Mouse (Mus musculus): Measurements from ENCODE around the gene Dzip1.

Gene Dzip1

DNA sequence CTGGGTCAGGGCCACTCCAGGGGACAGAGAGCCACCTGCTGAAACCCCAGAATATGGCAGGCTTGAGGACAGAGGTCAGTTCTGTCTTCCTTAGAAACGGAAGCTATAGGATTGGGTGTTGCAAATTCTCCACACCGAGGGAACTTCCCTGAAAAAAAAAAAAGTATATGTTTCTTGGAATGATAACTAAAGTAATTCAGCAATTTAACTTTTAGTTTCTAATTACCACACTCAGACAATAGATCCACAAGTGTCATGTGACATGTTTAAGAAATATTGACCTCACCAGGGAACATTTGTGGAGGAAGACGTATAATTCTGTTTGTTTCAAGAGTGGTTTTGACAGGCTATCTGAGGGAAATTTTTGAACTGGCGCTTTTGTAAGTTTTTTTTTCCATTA lies 93.7 kb downstream of the Dzip1 start:
- no peak for DNase-seq

DNA sequence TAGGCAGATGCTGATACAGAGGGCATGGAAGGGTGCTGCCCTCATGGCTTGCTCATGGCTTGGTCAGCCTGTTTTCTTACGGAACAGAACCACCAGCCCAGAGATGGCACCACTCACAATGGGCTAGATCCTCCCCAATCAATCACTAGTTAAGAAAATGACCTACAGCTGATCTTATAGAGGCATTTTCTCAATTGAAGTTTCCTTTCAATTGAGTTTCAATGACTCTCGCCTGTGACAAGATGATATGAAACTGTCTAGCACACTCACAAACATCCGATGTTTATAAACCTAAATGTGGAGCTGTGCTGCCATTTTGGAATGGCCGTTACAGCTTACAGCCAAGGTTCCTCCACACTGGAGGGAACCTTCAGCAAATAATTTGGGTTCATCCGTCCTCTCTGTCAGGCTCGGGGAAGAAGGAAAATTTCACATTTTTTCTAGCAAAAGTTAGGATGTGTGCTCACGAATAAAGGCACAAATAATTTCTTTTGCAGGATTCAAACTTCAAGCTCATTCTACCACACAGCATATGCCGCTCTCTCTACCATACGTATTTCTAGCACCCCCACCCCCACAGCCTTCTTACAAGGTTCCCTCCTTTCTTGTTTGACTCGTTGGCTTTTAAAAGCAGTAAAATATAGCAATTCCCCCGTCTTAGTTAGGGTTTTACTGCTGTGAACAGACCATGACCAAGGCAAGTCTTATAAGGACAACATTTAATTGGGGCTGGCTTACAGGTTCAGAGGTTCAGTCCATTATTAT lies 95.7 kb downstream of the Dzip1 start:
- DNase-seq, result no peak

DNA sequence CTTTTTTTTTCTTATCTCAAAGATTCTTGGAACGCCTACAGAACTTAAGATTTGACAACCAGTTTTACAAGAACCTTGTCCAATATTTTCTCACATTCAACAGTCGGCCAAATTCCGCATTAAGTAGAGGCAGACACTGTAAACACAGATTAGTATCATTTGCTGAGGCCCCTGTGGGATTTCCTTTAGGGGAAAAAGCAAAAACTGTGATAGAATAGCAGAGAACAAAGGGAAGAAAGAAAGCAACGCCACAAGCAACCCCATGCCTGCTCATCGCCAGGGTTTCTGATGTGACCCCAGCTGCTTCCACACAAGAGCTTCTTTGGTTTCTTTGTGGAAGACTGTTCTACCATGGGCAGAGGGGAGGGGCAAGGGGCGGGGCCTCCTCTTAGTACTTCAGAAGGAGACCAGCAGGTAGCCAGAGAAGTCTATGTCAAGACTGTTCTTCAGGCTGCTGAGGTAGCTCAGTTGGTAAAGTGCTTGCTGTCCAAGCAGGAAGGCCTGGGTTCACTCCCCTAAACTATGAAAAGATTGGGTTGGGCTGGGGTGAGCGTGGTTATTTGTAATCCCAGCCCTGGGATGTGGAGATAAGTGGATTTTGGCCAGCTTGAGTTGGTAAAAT lies 97.9 kb downstream of the Dzip1 start:
- DNase-seq, result no peak

DNA sequence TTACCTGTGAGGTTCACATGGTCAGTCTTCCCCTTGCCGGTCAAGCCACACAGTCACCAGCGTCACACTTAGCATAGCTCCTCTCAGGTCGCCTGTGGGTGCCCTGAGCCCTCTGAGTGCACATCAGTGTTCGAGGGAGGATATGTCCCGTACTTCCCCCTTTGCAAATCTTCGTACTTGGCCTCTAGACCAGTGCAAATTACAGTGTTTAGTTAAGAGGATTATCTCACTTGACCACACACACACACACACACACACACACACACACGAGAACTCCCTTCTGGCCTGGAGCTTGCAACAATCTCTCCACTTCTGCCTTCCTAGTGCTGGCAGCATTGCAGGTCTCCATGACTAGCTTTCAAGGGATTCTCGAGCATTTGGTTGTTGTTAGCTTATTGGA lies 98.9 kb downstream of the Dzip1 start:
- DNase-seq, result no peak

Measured in cerebellum, adult 9-10 months (tissue).